In genomic region chr10:12736861-12737835, GRCm38 (mm10) we compare ENCODE assay signal across 11 mouse cellular contexts.
DNase-seq lines count a peak whose midpoint lies in the region; ATAC-seq and TF ChIP-seq lines count a peak whose summit lies in the region.
"Had no signal": no experiment of that assay in that cellular context is flagged by ENCODE, and none has a peak within 500 bp of the region (broad histone marks: within the 10 kb centered on the region; RNA-seq: fewer than 3 reads in every experiment).

No protein-coding gene starts in this region.

- peaks cover 20% of the 10 kb centered on the region for H3K4me1 ChIP-seq in heart, embryonic 11.5 days (ENCODE audit: control insufficient read depth, insufficient read depth, low read length)
- peaks cover 19% of the 10 kb centered on the region for H3K4me1 ChIP-seq in kidney, embryonic 16.5 days (ENCODE audit: insufficient read depth, low read length)
- H3K4me1 ChIP-seq: liver, embryonic 13.5 days had no signal

- H3K9me3 ChIP-seq in heart, embryonic 11.5 days (replicated peaks; ENCODE audit: control insufficient read depth, low read length): no peaks in the 10 kb centered on the region; the same call in 1 of the 2 replicates
- H3K9me3 ChIP-seq in kidney, embryonic 16.5 days (ENCODE audit: low read length): peaks cover 12% of the 10 kb centered on the region
- H3K9me3 ChIP-seq: G1E; liver, embryonic 13.5 days had no signal

- no peak overlapping the region for H3K4me3 ChIP-seq in left cerebral cortex, adult 2 months
- no peak overlapping the region for H3K4me3 ChIP-seq in heart, embryonic 11.5 days (ENCODE audit: low read depth, low read length)
- 0 out of 2 replicates have a peak overlapping the region, but pooled peaks have one; percentile 11 for H3K4me3 ChIP-seq in kidney, embryonic 16.5 days (ENCODE audit: low read length)
- H3K4me3 ChIP-seq: liver, embryonic 13.5 days had no signal

- H3K9ac ChIP-seq in heart, embryonic 11.5 days (ENCODE audit: low read depth, low read length): no peak overlapping the region
- H3K9ac ChIP-seq in kidney, embryonic 16.5 days (replicated peaks; ENCODE audit: low read length): no peak overlapping the region; the same call in 1 of the 2 replicates
- H3K9ac ChIP-seq: liver, embryonic 13.5 days had no signal

- 76% methylated on average over 18 of the region's 18 CpGs for WGBS in heart, embryonic 11.5 days (ENCODE audit: insufficient replicate concordance)
- WGBS in kidney, embryonic 16.5 days: 24% methylated on average over 18 of the region's 18 CpGs

- H3K36me3 ChIP-seq in heart, embryonic 11.5 days (ENCODE audit: control insufficient read depth, insufficient read depth, low read length): peaks cover 20% of the 10 kb centered on the region
- peaks cover 24% of the 10 kb centered on the region for H3K36me3 ChIP-seq in kidney, embryonic 16.5 days (ENCODE audit: insufficient read depth, low read length)

- intact Hi-C loops in left cerebral cortex, adult 2 months (cut with DNase I): loop anchor here (5.0 kb wide), 1 partner anchor 130 kb away; the partner anchor contains the start of gene Utrn

- DNase-seq in left cerebral cortex, adult 2 months (ENCODE audit: extremely low spot score in 1 of 2, low spot score in 2 of 2): no peak
- DNase-seq in left cerebral cortex, adult 9 months (ENCODE audit: low spot score in 2 of 2): no peak
- peak; percentile 62 for DNase-seq in retina, embryonic 14.5 days (ENCODE audit: low spot score)
- no peak for DNase-seq in cerebellum, postnatal 14 days
- DNase-seq in urinary bladder, adult 18-20 months (ENCODE audit: low spot score in 2 of 2): no peak
- no peak for DNase-seq in adrenal gland, adult 2 months
- DNase-seq: cerebellum, postnatal 36 days; liver, embryonic 13.5 days had no signal

- no peak for ATAC-seq in heart, embryonic 11.5 days (replicated peaks; ENCODE audit: insufficient number of reproducible peaks, low FRiP score, low TSS enrichment)
- ATAC-seq in kidney, embryonic 16.5 days (ENCODE audit: low FRiP score, low TSS enrichment): peak; percentile 96

- no peaks in the 10 kb centered on the region for H3K27me3 ChIP-seq in heart, embryonic 11.5 days (ENCODE audit: control insufficient read depth, insufficient read depth, low read length)
- H3K27me3 ChIP-seq in kidney, embryonic 16.5 days (ENCODE audit: insufficient read depth, low read length): no peaks in the 10 kb centered on the region
- H3K27me3 ChIP-seq: liver, embryonic 13.5 days had no signal

- no peak overlapping the region for H3K4me2 ChIP-seq in heart, embryonic 11.5 days
- H3K4me2 ChIP-seq in kidney, embryonic 16.5 days (replicated peaks; ENCODE audit: low read depth, low read length): peak overlapping the region; percentile 26
- H3K4me2 ChIP-seq: liver, embryonic 13.5 days had no signal

- H3K27ac ChIP-seq in left cerebral cortex, adult 2 months: 0 out of 2 replicates have a peak overlapping the region, but pooled peaks have one; percentile 4
- 0 out of 2 replicates have a peak overlapping the region, but pooled peaks have one; percentile 30 for H3K27ac ChIP-seq in heart, embryonic 11.5 days (ENCODE audit: low read depth, low read length)
- peak overlapping the region; percentile 88 for H3K27ac ChIP-seq in kidney, embryonic 16.5 days (ENCODE audit: low read length)
- H3K27ac ChIP-seq: liver, embryonic 13.5 days had no signal

- no peak for TF ChIP-seq CTCF in left cerebral cortex, adult 2 months (IDR thresholded peaks at IDR 0.05)

Comparison
In these comparisons a context has a peak if more than half of its experiments do, and no peak if none do; other contexts are left out.
1. H3K27ac ChIP-seq: peak in every context shown above with its lines; median percentile 88 in kidney, embryonic 16.5 days; 30 in heart, embryonic 11.5 days; 4 in left cerebral cortex, adult 2 months.